Mouse (Mus musculus) stomach, postnatal 0 days (tissue): ENCODE data around the gene Sox15.
"Not testable (repeated sequence)": the region's sequence is repeated elsewhere in the genome, so short reads cannot be mapped to it uniquely, and the experiment has no call there.

ENCODE experiments used
- CTCF ChIP-seq: IDR thresholded peaks from 2 replicates; pipeline ENCODE4 v1.5.1; 2016; ENCODE audit warnings: antibody characterized with exemption, low read depth, mild to moderate bottlenecking, moderate library complexity
- EP300 ChIP-seq: optimal IDR thresholded peaks from 2 replicates; pipeline ENCODE3; 2016; ENCODE audit warnings: antibody characterized with exemption

DNA sequence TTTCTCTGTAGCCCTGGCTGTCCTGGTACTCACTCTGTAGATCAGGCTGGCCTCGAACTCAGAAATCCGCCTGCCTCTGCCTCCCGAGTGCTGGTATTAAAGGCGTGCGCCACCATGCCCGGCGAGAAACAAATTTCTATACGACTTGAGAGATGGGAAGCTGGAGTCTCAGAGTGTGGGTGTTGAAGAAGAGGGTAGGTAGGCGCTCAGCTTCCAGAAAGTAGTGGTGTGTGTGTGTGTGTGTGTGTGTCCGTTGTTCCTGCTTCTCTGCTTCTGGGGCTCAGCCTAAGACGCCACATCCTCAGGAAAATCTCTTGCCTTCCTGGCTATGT is 40.9 kb upstream of the Sox15 start:
- not testable (repeated sequence) for TF ChIP-seq CTCF, EP300
